Mouse (Mus musculus): ENCODE measurements around the gene C3ar1. TPM values are rescaled to one million over a fixed set of nuclear protein-coding genes. Genes with fewer than 3 reads are reported as not detected.

C3ar1 gene
- 0.22 and 0.23 TPM in 2 replicates for total RNA-seq (2023)

DNA sequence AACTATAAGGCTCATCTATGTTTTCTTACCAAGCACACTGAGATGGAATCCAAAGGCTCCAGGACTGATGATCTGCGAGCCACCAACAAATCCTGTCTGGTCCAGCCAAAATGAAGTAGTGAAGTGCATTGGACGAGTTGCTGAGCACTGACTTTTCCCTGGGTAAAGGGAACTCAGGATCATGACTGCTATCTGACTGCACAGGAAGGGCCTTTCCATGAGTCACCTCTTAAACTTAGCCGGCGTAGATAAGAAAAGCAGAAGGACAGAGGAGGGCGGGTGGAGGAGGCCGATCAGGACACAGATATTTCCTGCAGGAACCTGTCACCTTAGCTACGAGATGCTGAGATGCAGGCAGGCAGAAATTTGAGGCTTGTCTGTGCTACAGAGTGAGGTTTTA is at the start of gene C3ar1:
Gene C3ar1, minus strand, starts transcription at position 207 of the 400 bp plus-strand sequence.

DNA sequence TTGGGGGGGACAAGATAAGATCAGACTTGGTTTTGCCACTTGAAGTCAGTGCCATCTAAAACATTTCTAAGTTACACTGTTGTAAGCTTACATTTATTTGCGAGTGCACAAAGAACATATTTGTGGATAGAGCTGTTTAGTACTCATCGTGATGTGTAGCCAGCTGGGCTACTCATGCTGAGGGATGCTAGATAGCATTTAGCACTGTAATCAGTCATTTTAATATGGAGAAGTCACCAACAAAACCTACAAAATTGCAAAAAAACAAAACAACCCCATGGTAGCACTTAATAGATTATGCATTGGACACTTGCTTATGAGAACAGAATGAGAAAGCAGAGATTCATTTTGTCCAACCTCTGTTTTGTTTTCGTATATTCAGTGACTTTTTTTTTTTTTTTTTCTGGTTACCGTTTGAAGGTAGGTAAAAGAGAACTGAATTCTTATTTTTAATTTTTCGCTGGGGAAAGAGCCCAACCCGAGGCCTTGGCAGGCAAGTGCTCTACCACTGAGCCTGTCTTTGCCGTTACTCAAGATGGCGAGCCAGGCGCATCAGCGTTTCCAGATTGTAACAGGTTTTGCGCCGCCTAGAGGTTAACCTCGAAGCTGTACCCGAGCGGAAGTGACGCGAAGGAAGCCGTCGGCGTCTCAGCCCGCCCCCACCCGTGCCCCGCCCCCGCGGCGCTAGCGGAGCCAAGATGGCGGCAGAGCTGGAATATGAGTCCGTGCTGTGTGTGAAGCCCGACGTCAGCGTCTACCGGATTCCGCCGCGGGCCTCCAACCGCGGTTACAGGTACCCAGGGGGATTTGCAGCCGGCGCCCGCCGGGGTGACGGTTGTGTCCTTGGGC is 18.1 kb upstream of the C3ar1 start, which contains the start of gene Necap1:
Gene Necap1, plus strand, starts transcription at position 604 of the 849 bp plus-strand sequence.

DNA sequence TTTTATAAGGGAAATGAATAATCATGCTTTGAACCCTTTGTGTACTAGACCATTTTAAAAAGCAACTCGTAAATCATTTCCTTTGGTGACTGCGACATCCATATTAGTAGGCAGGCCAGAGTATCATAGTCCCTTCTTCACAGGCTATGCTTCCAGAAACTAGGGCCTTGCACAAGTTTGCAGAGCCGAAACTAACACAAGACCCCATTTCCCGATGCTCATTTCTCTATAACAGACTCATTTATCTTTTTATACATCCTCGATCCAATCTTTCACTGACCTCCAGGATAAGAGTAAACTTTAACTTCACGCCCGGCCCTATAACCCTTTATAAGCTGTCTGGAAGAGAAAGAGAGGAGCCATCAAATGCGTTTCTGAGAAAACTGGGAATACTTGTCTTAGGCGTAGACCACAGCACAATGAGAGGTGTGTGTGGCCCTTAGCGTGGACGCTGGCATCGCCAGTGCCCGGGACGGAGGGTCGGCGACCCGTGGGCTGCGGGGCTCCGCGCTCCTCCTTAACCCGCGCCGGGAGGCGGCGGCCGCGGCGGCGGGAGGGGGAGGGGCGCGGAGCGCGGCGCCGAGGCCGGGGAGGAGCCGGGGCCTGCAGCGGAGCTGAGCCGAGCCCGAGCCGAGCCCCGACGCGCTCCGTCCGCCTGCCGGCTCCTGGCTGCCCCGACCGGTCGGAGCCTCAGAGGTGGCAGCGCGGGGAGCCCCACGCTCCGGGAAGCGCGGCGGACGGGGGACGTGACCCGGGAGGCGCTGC is 36.5 kb downstream of the C3ar1 start, which contains the start of gene Foxj2:
Gene Foxj2, plus strand, starts transcription at position 609 of the 765 bp plus-strand sequence.

DNA sequence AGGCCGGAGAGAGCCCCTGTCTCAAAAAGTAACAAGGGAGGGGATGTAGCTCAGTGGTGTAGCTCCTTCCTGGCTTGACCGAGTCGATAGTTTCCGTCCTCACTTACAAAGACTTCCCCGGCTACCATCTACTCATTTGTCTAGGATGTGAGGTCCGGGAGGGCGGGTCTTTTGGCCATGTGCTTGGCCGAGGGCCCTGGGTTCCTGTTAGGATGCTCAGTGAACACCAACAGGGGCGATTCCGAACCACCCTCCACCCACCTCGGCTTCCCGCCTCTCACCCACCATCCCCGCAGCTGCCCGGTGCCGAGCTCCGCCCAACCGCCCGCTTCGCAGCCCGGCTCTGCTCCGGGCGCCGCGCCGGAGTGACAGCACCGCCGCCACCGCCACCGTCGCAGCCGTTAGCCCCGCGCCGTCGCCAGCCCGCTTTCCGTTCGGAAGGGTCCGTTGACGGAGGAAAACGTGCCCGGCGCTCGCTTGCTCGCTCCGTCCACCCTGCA is 54.6 kb downstream of the C3ar1 start, which contains the start of gene Slc2a3:
Gene Slc2a3, minus strand, starts transcription at position 340 of the 500 bp plus-strand sequence.

Other genes starting within 250 kb of the C3ar1 start
- gene Gdf3, start 246.1 kb downstream of the C3ar1 start, total RNA-seq (2023) = not detected in 2 replicates
- gene Dppa3, start 229.8 kb downstream of the C3ar1 start, total RNA-seq (2023) = not detected in 2 replicates
- not detected in 2 replicates for gene Nanog, start 148.7 kb downstream of the C3ar1 start, total RNA-seq (2023)
- gene Slc2a3, start 54.5 kb downstream of the C3ar1 start, total RNA-seq (2023) = 658 and 692 TPM in 2 replicates
- 33.0 and 36.7 TPM in 2 replicates for gene Foxj2, start 36.2 kb downstream of the C3ar1 start, total RNA-seq (2023)
- gene Necap1, start 18.3 kb upstream of the C3ar1 start, total RNA-seq (2023) = 74.1 and 94.6 TPM in 2 replicates
- 26.6 and 29.1 TPM in 2 replicates for gene Clec4a1, start 65.7 kb upstream of the C3ar1 start, total RNA-seq (2023)
- gene Clec4a3, start 96.4 kb upstream of the C3ar1 start, total RNA-seq (2023) = 25.1 and 35.3 TPM in 2 replicates
- not detected in 2 replicates for gene Clec4a4, start 134.2 kb upstream of the C3ar1 start, total RNA-seq (2023)
- gene Clec4b1, start 193.8 kb upstream of the C3ar1 start, total RNA-seq (2023) = 1.1 and 2.1 TPM in 2 replicates